Mouse (Mus musculus) neural tube, embryonic 14.5 days (tissue): ENCODE data around the gene Gm20521. TPM values are rescaled to one million over a fixed set of nuclear protein-coding genes. Genes with fewer than 3 reads are reported as not detected.

Source experiments
- ATAC-seq: fragments of 200-750 bp; cut with Nextera tagmentation; 2 replicates; pipeline ENCODE4 v1.8.0; 2017; ENCODE audit warnings: low read depth, mild to moderate bottlenecking, moderate TSS enrichment, moderate library complexity
- H3K27ac ChIP-seq: fragments of 300-500 bp; sonication (generic); 2 replicates; pipeline ENCODE4 v1.5.1; 2014; ENCODE audit warnings: low read depth, mild to moderate bottlenecking, control low read depth, low read length, moderate library complexity, mixed read lengths
- H3K27me3 ChIP-seq: fragments of 300-500 bp; sonication (generic); 2 replicates; pipeline ENCODE4 v1.6.1; 2014; ENCODE audit warnings: low read length; ENCODE audit not compliant: control insufficient read depth, insufficient read depth
- H3K36me3 ChIP-seq: fragments of 300-500 bp; sonication (generic); 2 replicates; pipeline ENCODE4 v1.6.1; 2014; ENCODE audit warnings: low read length, mixed read lengths; ENCODE audit not compliant: control insufficient read depth, insufficient read depth
- H3K4me1 ChIP-seq: fragments of 300-500 bp; sonication (generic); 2 replicates; pipeline ENCODE4 v1.6.1; 2014; ENCODE audit warnings: low read length; ENCODE audit not compliant: control insufficient read depth, insufficient read depth
- H3K4me2 ChIP-seq: fragments of 300-500 bp; sonication (generic); 2 replicates; pipeline ENCODE4 v1.6.1; 2014; ENCODE audit warnings: mild to moderate bottlenecking, low read depth, low read length, control low read depth
- H3K4me3 ChIP-seq: fragments of 300-500 bp; sonication (generic); 2 replicates; pipeline ENCODE4 v1.5.1; 2014; ENCODE audit warnings: low read depth, low read length, control low read depth, mixed read lengths
- H3K9ac ChIP-seq: fragments of 300-500 bp; sonication (generic); replicated peaks from 2 replicates; pipeline ENCODE4 v1.6.1; 2014; ENCODE audit warnings: low read depth, mild to moderate bottlenecking, control low read depth, low read length, mixed read lengths
- H3K9me3 ChIP-seq: fragments of 300-500 bp; sonication (generic); 2 replicates; pipeline ENCODE4 v1.6.1; 2016; ENCODE audit warnings: low read length; ENCODE audit not compliant: control insufficient read depth
- WGBS: fragments of 180-500 bp; shearing (Covaris S2); extraction: QIAGEN DNeasy Blood & Tissue Kit; methylation state at CpG from one replicate; pipeline ENCODE4 v1.1.7; 2014; 5-methylcytosine and 5-hydroxymethylcytosine counted together
- polyA plus RNA-seq: library from polyadenylated mRNA; unstranded; fragments of >200 nt; fragmentation: Nextera tagmentation; extraction: Ambion mirVana; gene quantifications from 2 replicates; pipeline ENCODE4 v1.2.1, GENCODE M21; 2014

Gene Gm20521
- polyA plus RNA-seq, 1 experiment from 2014 or later = not detected

DNA sequence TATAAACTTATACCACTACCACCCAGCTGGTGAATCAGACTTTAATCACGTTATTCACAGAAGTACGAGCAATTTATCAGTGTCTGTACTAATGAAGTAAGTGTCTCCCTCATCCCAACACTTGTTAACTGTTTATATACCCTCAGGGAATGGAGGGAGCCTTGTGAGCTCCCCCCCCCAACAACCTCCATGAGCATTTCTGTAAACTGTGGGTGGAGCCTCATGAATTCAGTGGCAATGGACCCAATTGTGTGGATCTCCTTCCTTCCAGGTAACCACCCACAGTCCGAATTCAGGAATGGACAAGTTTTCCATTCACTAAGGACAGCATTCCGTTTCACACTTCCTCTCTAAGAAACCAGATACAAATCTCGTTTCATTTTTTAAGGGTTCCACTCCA lies 17.6 kb upstream of the Gm20521 start:
- WGBS = 87% methylated on average over 5 of the region's 5 CpGs
- no peak overlapping the region for H3K27ac ChIP-seq
- H3K27me3 ChIP-seq = no peaks in the 10 kb centered on the region
- H3K4me3 ChIP-seq = no peak overlapping the region
- no peak for ATAC-seq
- H3K4me2 ChIP-seq = no peak overlapping the region
- H3K4me1 ChIP-seq = peaks cover 3% of the 10 kb centered on the region; the same call in 1 of the 2 replicates
- no peaks in the 10 kb centered on the region for H3K36me3 ChIP-seq
- no peaks in the 10 kb centered on the region for H3K9me3 ChIP-seq
- no peak overlapping the region for H3K9ac ChIP-seq

DNA sequence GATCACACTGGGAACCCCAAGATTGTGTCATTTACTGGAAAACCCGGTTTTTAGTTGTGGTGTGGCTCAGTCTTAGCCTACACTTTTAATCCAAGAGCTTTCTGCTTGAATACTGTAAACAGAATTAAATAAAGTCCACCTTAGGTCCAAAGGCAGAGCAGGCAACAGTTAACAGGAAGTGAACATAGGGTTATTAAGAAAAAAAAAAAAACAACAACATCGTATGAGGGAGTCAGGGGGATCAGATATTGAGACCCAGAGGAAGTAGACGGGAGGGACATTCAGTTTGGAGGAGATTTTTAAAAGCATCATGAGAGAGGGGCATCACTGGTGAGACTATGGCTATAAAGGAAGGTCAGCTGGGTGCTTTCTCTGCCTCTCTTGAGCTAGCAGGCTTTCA lies 17.0 kb upstream of the Gm20521 start:
- H3K27ac ChIP-seq = no peak overlapping the region
- no peak overlapping the region for H3K9ac ChIP-seq
- no peaks in the 10 kb centered on the region for H3K36me3 ChIP-seq
- H3K4me3 ChIP-seq = no peak overlapping the region
- H3K4me2 ChIP-seq = no peak overlapping the region
- no peaks in the 10 kb centered on the region for H3K9me3 ChIP-seq
- peaks cover 3% of the 10 kb centered on the region; the same call in 1 of the 2 replicates for H3K4me1 ChIP-seq
- WGBS = 72% methylated on average over 3 of the region's 3 CpGs
- no peak for ATAC-seq
- H3K27me3 ChIP-seq = no peaks in the 10 kb centered on the region

DNA sequence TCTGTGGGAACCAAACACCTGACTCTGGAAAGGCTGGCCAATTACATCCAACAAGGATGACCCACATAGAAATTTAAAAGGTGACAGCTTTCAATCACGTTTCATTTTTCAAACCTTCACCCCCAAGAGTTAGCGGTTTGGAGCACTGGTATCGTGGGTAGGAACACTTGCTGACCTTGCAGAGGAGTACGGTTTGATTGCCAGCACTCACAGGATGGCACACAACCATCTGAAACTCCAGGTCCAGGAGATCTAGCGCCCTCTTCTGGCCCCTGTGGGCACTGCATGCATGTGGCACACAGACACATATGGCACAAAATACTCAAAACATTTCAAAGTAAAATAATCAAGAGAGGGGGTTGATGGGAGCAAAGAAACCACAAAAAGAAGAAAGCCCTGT lies 16.3 kb upstream of the Gm20521 start:
- no peaks in the 10 kb centered on the region for H3K36me3 ChIP-seq
- no peak for ATAC-seq
- no peak overlapping the region for H3K4me3 ChIP-seq
- H3K27ac ChIP-seq = no peak overlapping the region
- WGBS = 66% methylated on average over 5 of the region's 5 CpGs
- H3K9me3 ChIP-seq = no peaks in the 10 kb centered on the region
- H3K4me2 ChIP-seq = no peak overlapping the region
- H3K9ac ChIP-seq = no peak overlapping the region
- H3K4me1 ChIP-seq = peaks cover 3% of the 10 kb centered on the region; the same call in 1 of the 2 replicates
- H3K27me3 ChIP-seq = no peaks in the 10 kb centered on the region

DNA sequence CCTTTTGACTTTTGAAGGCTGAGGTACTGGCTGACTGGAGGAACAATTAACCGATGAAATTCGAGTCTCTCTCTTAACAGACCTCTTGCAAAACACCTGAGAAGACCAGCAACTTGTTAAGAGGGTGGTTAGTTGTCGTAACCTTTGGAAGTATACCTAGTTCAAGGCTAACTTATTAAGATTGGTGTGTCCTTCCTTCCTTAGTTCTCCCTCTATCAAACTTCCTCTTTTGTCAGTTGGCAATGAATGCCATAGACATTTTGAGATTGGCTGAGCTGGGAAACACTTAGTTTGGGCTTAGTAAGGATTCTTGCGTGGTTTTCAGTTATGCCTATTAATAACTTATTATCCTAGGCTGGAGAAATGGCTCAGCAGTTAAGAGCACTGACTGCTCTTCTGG lies 15.2 kb upstream of the Gm20521 start:
- WGBS = 86% methylated on average over 4 of the region's 4 CpGs

DNA sequence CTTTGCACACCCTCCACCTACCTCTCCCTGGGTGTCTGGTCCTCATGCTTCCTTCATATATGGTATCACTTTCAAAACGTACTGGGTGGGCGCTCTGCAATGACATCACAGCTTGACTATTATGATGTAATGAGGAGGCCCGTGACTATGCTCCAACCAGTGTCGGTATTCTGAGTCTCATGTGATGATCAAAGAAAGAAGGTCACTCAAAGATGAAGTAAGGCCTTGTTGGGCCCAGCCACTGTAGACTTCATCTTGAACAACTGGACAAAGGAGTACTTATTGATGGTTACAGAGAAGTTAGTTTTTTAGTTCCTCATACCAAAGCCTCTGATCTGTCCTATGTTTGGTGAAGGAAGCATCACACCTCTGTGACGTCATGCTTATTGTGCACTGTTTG lies 12.4 kb upstream of the Gm20521 start, which contains the start of gene Homez:
Homez (minus strand) TSS at position 101 of the 400 bp plus-strand sequence.
- H3K9me3 ChIP-seq = no peaks in the 10 kb centered on the region
- no peaks in the 10 kb centered on the region for H3K27me3 ChIP-seq
- no peak within 1 kb of the TSS for H3K27ac ChIP-seq
- H3K4me1 ChIP-seq = peaks cover 7% of the 10 kb centered on the region
- H3K4me2 ChIP-seq = no peak within 1 kb of the TSS
- H3K9ac ChIP-seq = no peak within 1 kb of the TSS
- 86% methylated on average over 5 of the region's 5 CpGs for WGBS
- ATAC-seq = no peak
- H3K4me3 ChIP-seq = no peak within 1 kb of the TSS
- H3K36me3 ChIP-seq = no peaks in the 10 kb centered on the region

More for the DNA sequence above, 15.2 kb upstream of the Gm20521 start:
- no peak overlapping the region for H3K4me2 ChIP-seq
- no peak overlapping the region for H3K9ac ChIP-seq
- no peaks in the 10 kb centered on the region for H3K27me3 ChIP-seq
- H3K4me3 ChIP-seq = no peak overlapping the region
- peaks cover 3% of the 10 kb centered on the region; the same call in 1 of the 2 replicates for H3K4me1 ChIP-seq
- no peak for ATAC-seq
- H3K27ac ChIP-seq = no peak overlapping the region
- no peaks in the 10 kb centered on the region for H3K36me3 ChIP-seq
- no peaks in the 10 kb centered on the region for H3K9me3 ChIP-seq

DNA sequence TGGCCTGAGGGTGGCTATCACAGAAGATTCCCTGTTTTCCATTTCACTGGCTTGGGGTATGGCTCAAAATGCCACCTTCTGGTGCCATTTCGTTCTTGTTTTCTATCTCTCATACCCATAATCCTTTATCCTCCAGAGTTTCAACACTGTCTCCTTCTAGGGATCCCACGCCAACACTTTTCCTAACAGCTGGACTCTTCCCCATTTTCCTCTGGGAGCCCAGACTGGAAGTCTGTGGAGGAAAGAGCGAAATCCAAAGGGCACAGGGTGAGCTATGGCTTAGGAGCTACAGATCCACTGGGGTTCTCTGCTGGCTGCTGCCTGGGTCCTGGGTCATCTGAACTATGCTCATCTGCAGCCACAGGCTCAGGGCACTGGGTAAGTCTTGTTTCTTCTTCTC lies 9.1 kb upstream of the Gm20521 start:
- Histone ChIP-seq H3K9me3 (no peaks in the 10 kb centered on the region), H3K27ac (no peak overlapping the region), H3K4me3 (no peak overlapping the region), H3K9ac (no peak overlapping the region), H3K4me1 (peaks cover 8% of the 10 kb centered on the region), H3K4me2 (no peak overlapping the region), H3K36me3 (no peaks in the 10 kb centered on the region), H3K27me3 (no peaks in the 10 kb centered on the region)
- no peak for ATAC-seq
- 91% methylated on average over 3 of the region's 3 CpGs for WGBS

DNA sequence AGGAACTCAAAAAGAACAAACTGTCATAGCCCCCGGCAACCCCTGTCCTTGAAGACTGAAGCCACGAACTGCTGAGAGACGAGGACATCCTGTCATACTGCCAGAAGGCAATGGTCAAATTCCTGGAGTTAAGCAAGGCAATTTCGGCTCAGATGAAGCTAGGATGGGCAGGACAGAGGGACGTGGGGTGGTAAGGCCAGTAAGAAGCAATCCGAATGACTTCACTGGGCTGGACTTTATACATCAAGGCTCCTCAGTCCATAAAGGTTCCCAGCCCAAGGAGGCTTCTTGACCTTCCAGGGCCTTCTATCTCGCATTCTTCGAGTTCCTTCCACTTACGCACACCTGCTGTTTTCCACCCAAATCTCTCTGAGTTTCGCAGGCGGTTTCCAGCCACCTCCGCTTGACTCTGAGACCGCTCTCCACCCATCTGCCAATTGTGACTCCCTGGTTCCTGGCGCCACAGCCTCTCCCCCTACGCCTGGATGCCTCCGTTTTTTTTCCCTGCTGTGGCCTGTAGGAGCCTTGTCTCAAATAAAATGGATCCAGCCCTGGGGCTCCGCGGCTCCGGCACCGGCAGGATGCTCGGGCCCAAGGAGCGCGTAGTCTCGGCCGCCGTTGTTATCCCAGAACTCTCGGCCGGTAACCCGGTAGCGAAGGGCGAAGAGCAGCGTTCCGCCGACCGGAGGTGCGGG lies 7.2 kb upstream of the Gm20521 start:
- Histone ChIP-seq H3K9me3 (no peaks in the 10 kb centered on the region), H3K4me2 (peak overlapping the region; percentile 89), H3K36me3 (no peaks in the 10 kb centered on the region), H3K27me3 (no peaks in the 10 kb centered on the region), H3K4me1 (peaks cover 8% of the 10 kb centered on the region), H3K27ac (peak overlapping the region; percentile 93), H3K9ac (peak overlapping the region; percentile 95), H3K4me3 (peak overlapping the region; percentile 82)
- peak; percentile 57 for ATAC-seq
- 2% methylated on average over 36 of the region's 36 CpGs for WGBS

DNA sequence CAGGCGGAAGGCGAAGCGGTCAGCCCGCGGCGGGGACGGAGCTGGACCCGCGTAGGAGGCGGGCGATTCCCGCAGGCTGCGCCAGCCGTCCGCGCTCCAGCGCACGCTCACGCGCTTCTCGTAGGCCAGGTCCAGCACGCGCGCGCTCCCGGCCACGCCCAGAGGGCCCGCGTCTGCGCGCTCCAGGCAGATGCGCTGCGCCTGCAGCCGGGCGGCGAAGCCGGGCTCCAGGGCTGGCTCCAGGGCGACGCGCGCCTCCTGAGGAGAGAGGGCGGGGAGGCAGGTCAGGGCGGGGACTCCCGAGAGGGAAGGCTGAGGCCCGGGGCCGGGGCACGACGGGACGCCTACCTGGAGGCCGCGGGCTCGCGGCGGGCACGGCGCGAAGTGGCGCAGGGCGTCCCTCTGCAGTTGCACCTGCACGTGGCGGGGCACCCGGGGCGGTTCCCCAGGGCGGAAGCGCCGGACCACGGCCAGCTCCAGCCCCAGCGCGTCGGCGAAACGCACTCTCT lies 6.6 kb upstream of the Gm20521 start:
- Histone ChIP-seq H3K9me3 (no peaks in the 10 kb centered on the region), H3K27me3 (no peaks in the 10 kb centered on the region), H3K27ac (peak overlapping the region; percentile 93), H3K4me2 (peak overlapping the region; percentile 89), H3K4me3 (peak overlapping the region; percentile 82), H3K4me1 (peaks cover 8% of the 10 kb centered on the region), H3K36me3 (no peaks in the 10 kb centered on the region), H3K9ac (peak overlapping the region; percentile 95)
- WGBS = under 1% methylated on average over 51 of the region's 72 CpGs
- ATAC-seq = peak; percentile 93

DNA sequence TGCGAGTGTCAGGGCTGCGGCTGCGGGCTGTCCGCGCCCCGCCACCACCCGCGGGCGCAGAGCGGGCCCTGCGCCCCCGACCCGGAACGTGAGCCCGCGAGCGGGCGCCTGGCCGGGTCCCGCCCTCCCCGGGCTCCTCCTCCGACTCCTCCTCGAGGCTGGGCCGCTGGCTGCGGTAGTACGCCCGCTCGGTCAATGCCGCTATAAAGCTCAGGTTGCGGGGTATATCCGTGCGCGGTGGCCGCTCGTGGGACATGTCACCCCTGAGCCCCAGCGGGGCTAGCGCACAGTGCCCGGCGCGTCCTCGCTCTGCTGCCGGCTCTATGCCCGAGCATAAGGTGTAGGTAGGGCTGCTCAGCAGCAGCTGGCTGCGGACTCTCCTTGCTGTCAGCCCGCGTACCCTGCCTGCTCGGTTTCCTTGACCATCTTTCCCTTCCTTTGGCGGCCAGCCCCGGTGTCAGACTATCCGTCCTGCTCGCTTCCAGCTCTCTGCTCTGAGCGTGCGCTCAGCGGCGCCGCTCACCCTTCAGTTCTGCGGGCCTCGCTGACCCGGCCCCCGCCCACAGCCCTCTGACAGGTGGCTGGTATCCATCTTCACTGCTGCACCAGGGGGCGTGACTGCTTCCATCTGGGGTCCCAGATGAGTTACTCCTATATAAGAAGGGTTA lies 6.1 kb upstream of the Gm20521 start, which contains the start of gene Ppp1r3e:
Ppp1r3e (minus strand) TSS at position 503 of the 668 bp plus-strand sequence.
- ATAC-seq = peak; percentile 79
- WGBS = under 1% methylated on average over 52 of the region's 61 CpGs
- Histone ChIP-seq H3K27me3 (no peaks in the 10 kb centered on the region), H3K9me3 (no peaks in the 10 kb centered on the region), H3K4me1 (peaks cover 8% of the 10 kb centered on the region), H3K9ac (peak within 1 kb of the TSS; percentile 95), H3K4me3 (peak within 1 kb of the TSS; percentile 82), H3K27ac (peak within 1 kb of the TSS; percentile 93), H3K4me2 (peak within 1 kb of the TSS; percentile 89), H3K36me3 (no peaks in the 10 kb centered on the region)
